Mouse (Mus musculus) forebrain, embryonic 15.5 days (tissue): ENCODE results near the gene Pkp4. TPM values are rescaled to one million over a fixed set of nuclear protein-coding genes. Genes with fewer than 3 reads are reported as not detected.

Source experiments
- ATAC-seq: fragments of 200-750 bp; cut with Nextera tagmentation; replicated peaks from 2 replicates; pipeline ENCODE4 v1.8.0; 2017; ENCODE audit warnings: mild to moderate bottlenecking, moderate TSS enrichment, moderate library complexity
- H3K27ac ChIP-seq: fragments of 300-500 bp; sonication (generic); replicated peaks from 2 replicates; pipeline ENCODE4 v1.5.1; 2015; ENCODE audit warnings: mild to moderate bottlenecking, inconsistent platforms
- H3K27me3 ChIP-seq: fragments of 300-500 bp; sonication (generic); 2 replicates; pipeline ENCODE4 v1.6.1; 2015; ENCODE audit warnings: inconsistent platforms
- H3K36me3 ChIP-seq: fragments of 300-500 bp; sonication (generic); 2 replicates; pipeline ENCODE4 v1.6.1; 2015; ENCODE audit warnings: mild to moderate bottlenecking, inconsistent platforms
- H3K4me1 ChIP-seq: fragments of 300-500 bp; sonication (generic); 2 replicates; pipeline ENCODE4 v1.6.1; 2015; ENCODE audit warnings: inconsistent platforms
- H3K4me2 ChIP-seq: fragments of 300-500 bp; sonication (generic); replicated peaks from 2 replicates; pipeline ENCODE4 v1.6.1; 2015; ENCODE audit warnings: mild to moderate bottlenecking, inconsistent platforms
- H3K4me3 ChIP-seq: fragments of 300-500 bp; sonication (generic); 2 replicates; pipeline ENCODE4 v1.5.1; 2015; ENCODE audit warnings: mild to moderate bottlenecking, inconsistent platforms
- H3K9ac ChIP-seq: fragments of 300-500 bp; sonication (generic); replicated peaks from 2 replicates; pipeline ENCODE4 v1.6.1; 2015; ENCODE audit warnings: mild to moderate bottlenecking, inconsistent platforms
- H3K9me3 ChIP-seq: fragments of 300-500 bp; sonication (generic); 2 replicates; pipeline ENCODE4 v1.6.1; 2016; ENCODE audit warnings: inconsistent platforms
- WGBS: fragments of 180-500 bp; shearing (Covaris S2); methylation state at CpG from one replicate; pipeline ENCODE4 v1.1.7; 2015; ENCODE audit warnings: mixed read lengths; 5-methylcytosine and 5-hydroxymethylcytosine counted together
- polyA plus RNA-seq: library from polyadenylated mRNA; unstranded; fragments of >200 nt; fragmentation: Nextera tagmentation; extraction: Ambion mirVana; gene quantifications from 2 replicates; pipeline ENCODE4 v1.2.1, GENCODE M21; 2015

Gene Pkp4
- polyA plus RNA-seq, 1 experiment from 2014 or later, result 23.9 TPM

GRCm38 (mm10) chr2:59206190-59206589 is 45.5 kb downstream of the Pkp4 start:
- peaks cover 9% of the 10 kb centered on the region; the same call in 1 of the 2 replicates for H3K4me1 ChIP-seq
- H3K9ac ChIP-seq, result no peak overlapping the region
- no peaks in the 10 kb centered on the region for H3K9me3 ChIP-seq
- no peak overlapping the region for H3K4me3 ChIP-seq
- 90% methylated on average over 2 of the region's 2 CpGs for WGBS
- no peak overlapping the region for H3K27ac ChIP-seq
- ATAC-seq, result no peak
- no peak overlapping the region for H3K4me2 ChIP-seq
- no peaks in the 10 kb centered on the region for H3K27me3 ChIP-seq
- no peaks in the 10 kb centered on the region for H3K36me3 ChIP-seq

- Histone ChIP-seq H3K36me3 (no peaks in the 10 kb centered on the region), H3K27me3 (no peaks in the 10 kb centered on the region), H3K9me3 (no peaks in the 10 kb centered on the region), H3K4me1 (peaks cover 9% of the 10 kb centered on the region; the same call in 1 of the 2 replicates), H3K9ac (no peak overlapping the region), H3K27ac (no peak overlapping the region), H3K4me2 (no peak overlapping the region), H3K4me3 (no peak overlapping the region)
- 58% methylated on average over 4 of the region's 4 CpGs for WGBS
- no peak for ATAC-seq
Measured at GRCm38 (mm10) chr2:59207240-59207639, 46.6 kb downstream of the Pkp4 start.

GRCm38 (mm10) chr2:59207725-59208124 is 47.1 kb downstream of the Pkp4 start:
- WGBS, result 62% methylated on average over 5 of the region's 5 CpGs
- Histone ChIP-seq H3K4me3 (no peak overlapping the region), H3K9ac (no peak overlapping the region), H3K4me2 (no peak overlapping the region), H3K27me3 (no peaks in the 10 kb centered on the region), H3K27ac (no peak overlapping the region), H3K9me3 (no peaks in the 10 kb centered on the region), H3K4me1 (peaks cover 9% of the 10 kb centered on the region; the same call in 1 of the 2 replicates), H3K36me3 (no peaks in the 10 kb centered on the region)
- no peak for ATAC-seq

GRCm38 (mm10) chr2:59208276-59208675 is 47.6 kb downstream of the Pkp4 start:
- no peaks in the 10 kb centered on the region for H3K36me3 ChIP-seq
- ATAC-seq, result no peak
- no peak overlapping the region for H3K9ac ChIP-seq
- H3K4me2 ChIP-seq, result no peak overlapping the region
- no peak overlapping the region for H3K4me3 ChIP-seq
- 86% methylated on average over 9 of the region's 9 CpGs for WGBS
- H3K4me1 ChIP-seq, result peaks cover 9% of the 10 kb centered on the region; the same call in 1 of the 2 replicates
- H3K27ac ChIP-seq, result no peak overlapping the region
- no peaks in the 10 kb centered on the region for H3K27me3 ChIP-seq
- no peaks in the 10 kb centered on the region for H3K9me3 ChIP-seq

- no peak overlapping the region for H3K4me2 ChIP-seq
- WGBS, result 94% methylated on average over 5 of the region's 5 CpGs
Measured at GRCm38 (mm10) chr2:59211051-59211450, 50.4 kb downstream of the Pkp4 start.

GRCm38 (mm10) chr2:59212430-59212829 is 51.8 kb downstream of the Pkp4 start:
- H3K9me3 ChIP-seq, result no peaks in the 10 kb centered on the region
- no peak overlapping the region for H3K27ac ChIP-seq
- no peaks in the 10 kb centered on the region for H3K27me3 ChIP-seq
- no peaks in the 10 kb centered on the region for H3K36me3 ChIP-seq
- ATAC-seq, result no peak
- no peak overlapping the region for H3K4me3 ChIP-seq
- H3K9ac ChIP-seq, result no peak overlapping the region
- 82% methylated on average over 4 of the region's 4 CpGs for WGBS
- no peaks in the 10 kb centered on the region for H3K4me1 ChIP-seq
- H3K4me2 ChIP-seq, result no peak overlapping the region

More at GRCm38 (mm10) chr2:59211051-59211450, 50.4 kb downstream of the Pkp4 start:
- Histone ChIP-seq H3K9ac (no peak overlapping the region), H3K36me3 (no peaks in the 10 kb centered on the region), H3K27ac (no peak overlapping the region), H3K27me3 (no peaks in the 10 kb centered on the region), H3K9me3 (no peaks in the 10 kb centered on the region), H3K4me3 (no peak overlapping the region), H3K4me1 (no peaks in the 10 kb centered on the region)
- ATAC-seq, result no peak

GRCm38 (mm10) chr2:59212846-59213245 is 52.2 kb downstream of the Pkp4 start:
- ATAC-seq, result no peak
- WGBS, result 88% methylated on average over 1 of the region's 1 CpGs
- Histone ChIP-seq H3K27me3 (no peaks in the 10 kb centered on the region), H3K9me3 (no peaks in the 10 kb centered on the region), H3K27ac (no peak overlapping the region), H3K4me1 (no peaks in the 10 kb centered on the region), H3K9ac (no peak overlapping the region), H3K4me2 (no peak overlapping the region), H3K4me3 (no peak overlapping the region), H3K36me3 (no peaks in the 10 kb centered on the region)

- Histone ChIP-seq H3K27me3 (no peaks in the 10 kb centered on the region), H3K4me3 (no peak overlapping the region), H3K36me3 (no peaks in the 10 kb centered on the region), H3K4me1 (peaks cover 5% of the 10 kb centered on the region; the same call in 1 of the 2 replicates), H3K4me2 (no peak overlapping the region), H3K9me3 (no peaks in the 10 kb centered on the region), H3K9ac (no peak overlapping the region), H3K27ac (no peak overlapping the region)
- 90% methylated on average over 6 of the region's 6 CpGs for WGBS
- no peak for ATAC-seq
Measured at GRCm38 (mm10) chr2:59217931-59218330, 57.3 kb downstream of the Pkp4 start.

- H3K27ac ChIP-seq, result no peak overlapping the region
- H3K27me3 ChIP-seq, result no peaks in the 10 kb centered on the region
- peaks cover 5% of the 10 kb centered on the region; the same call in 1 of the 2 replicates for H3K4me1 ChIP-seq
- no peaks in the 10 kb centered on the region for H3K9me3 ChIP-seq
- no peak overlapping the region for H3K4me2 ChIP-seq
- H3K9ac ChIP-seq, result no peak overlapping the region
- no peaks in the 10 kb centered on the region for H3K36me3 ChIP-seq
- no peak for ATAC-seq
- no peak overlapping the region for H3K4me3 ChIP-seq
- 36% methylated on average over 9 of the region's 9 CpGs for WGBS
Measured at GRCm38 (mm10) chr2:59219997-59220789, 59.5 kb downstream of the Pkp4 start.

- ATAC-seq, result no peak; the same call in 1 of the 2 replicates
Measured at GRCm38 (mm10) chr2:59226383-59226782, 65.7 kb downstream of the Pkp4 start.

GRCm38 (mm10) chr2:59227011-59227410 is 66.4 kb downstream of the Pkp4 start:
- no peaks in the 10 kb centered on the region for H3K27me3 ChIP-seq
- no peaks in the 10 kb centered on the region for H3K4me1 ChIP-seq
- H3K36me3 ChIP-seq, result no peaks in the 10 kb centered on the region
- H3K4me2 ChIP-seq, result no peak overlapping the region
- 86% methylated on average over 3 of the region's 3 CpGs for WGBS
- H3K4me3 ChIP-seq, result no peak overlapping the region
- H3K27ac ChIP-seq, result no peak overlapping the region
- ATAC-seq, result no peak
- no peak overlapping the region for H3K9ac ChIP-seq
- no peaks in the 10 kb centered on the region for H3K9me3 ChIP-seq

More at GRCm38 (mm10) chr2:59226383-59226782, 65.7 kb downstream of the Pkp4 start:
- no peak overlapping the region for H3K4me2 ChIP-seq
- H3K4me1 ChIP-seq, result no peaks in the 10 kb centered on the region
- H3K36me3 ChIP-seq, result no peaks in the 10 kb centered on the region
- no peaks in the 10 kb centered on the region for H3K27me3 ChIP-seq
- no peak overlapping the region for H3K27ac ChIP-seq
- no peaks in the 10 kb centered on the region for H3K9me3 ChIP-seq
- H3K4me3 ChIP-seq, result no peak overlapping the region
- WGBS, result 83% methylated on average over 4 of the region's 4 CpGs
- no peak overlapping the region for H3K9ac ChIP-seq

- Histone ChIP-seq H3K4me2 (no peak overlapping the region), H3K9me3 (no peaks in the 10 kb centered on the region), H3K4me3 (no peak overlapping the region), H3K27ac (no peak overlapping the region), H3K9ac (no peak overlapping the region), H3K4me1 (no peaks in the 10 kb centered on the region), H3K27me3 (no peaks in the 10 kb centered on the region), H3K36me3 (no peaks in the 10 kb centered on the region)
- WGBS, result 93% methylated on average over 8 of the region's 8 CpGs
- no peak for ATAC-seq
Measured at GRCm38 (mm10) chr2:59227508-59228263, 67.0 kb downstream of the Pkp4 start.
